In genomic region chr7:63405988-63406387, GRCm38 (mm10) we compare ENCODE assay signal across 25 mouse cellular contexts. TPM values are rescaled to one million over a fixed set of nuclear protein-coding genes. Genes with fewer than 3 reads are reported as not detected.
DNase-seq lines count a peak whose midpoint lies in the region; ATAC-seq and TF ChIP-seq lines count a peak whose summit lies in the region.
"Had no signal": no experiment of that assay in that cellular context is flagged by ENCODE, and none has a peak within 500 bp of the region (broad histone marks: within the 10 kb centered on the region; RNA-seq: fewer than 3 reads in every experiment).

No protein-coding gene starts in this region.

- H3K9ac ChIP-seq in lung, embryonic 14.5 days: no peak overlapping the region
- H3K9ac ChIP-seq in intestine, embryonic 14.5 days (ENCODE audit: low read length): no peak overlapping the region
- no peak overlapping the region for H3K9ac ChIP-seq in intestine, postnatal 0 days (ENCODE audit: low read depth, low read length)
- H3K9ac ChIP-seq: embryonic facial prominence, embryonic 15.5 days; forebrain, postnatal 0 days; hindbrain, embryonic 13.5 days had no signal

- no peaks in the 10 kb centered on the region for H3K27me3 ChIP-seq in lung, embryonic 14.5 days (ENCODE audit: insufficient read depth, low read length)
- no peaks in the 10 kb centered on the region for H3K27me3 ChIP-seq in intestine, embryonic 14.5 days (replicated peaks; ENCODE audit: control insufficient read depth, insufficient read depth, low read length)
- H3K27me3 ChIP-seq in intestine, postnatal 0 days (replicated peaks; ENCODE audit: control insufficient read depth, insufficient read depth, low read length): no peaks in the 10 kb centered on the region
- H3K27me3 ChIP-seq: embryonic facial prominence, embryonic 15.5 days; hindbrain, embryonic 13.5 days had no signal

- H3K36me3 ChIP-seq in lung, embryonic 14.5 days (ENCODE audit: insufficient read depth): no peaks in the 10 kb centered on the region
- no peaks in the 10 kb centered on the region for H3K36me3 ChIP-seq in intestine, embryonic 14.5 days (ENCODE audit: control insufficient read depth, insufficient read depth, low read length)
- no peaks in the 10 kb centered on the region for H3K36me3 ChIP-seq in intestine, postnatal 0 days (ENCODE audit: control insufficient read depth, insufficient read depth)
- H3K36me3 ChIP-seq: embryonic facial prominence, embryonic 15.5 days; hindbrain, embryonic 10.5 days; hindbrain, embryonic 13.5 days had no signal

- no peaks in the 10 kb centered on the region for H3K9me3 ChIP-seq in lung, embryonic 14.5 days (ENCODE audit: low read depth, low read length)
- no peaks in the 10 kb centered on the region for H3K9me3 ChIP-seq in intestine, embryonic 14.5 days (ENCODE audit: control insufficient read depth, low read length)
- H3K9me3 ChIP-seq in intestine, postnatal 0 days (ENCODE audit: control insufficient read depth): no peaks in the 10 kb centered on the region
- H3K9me3 ChIP-seq: hindbrain, embryonic 10.5 days; hindbrain, embryonic 13.5 days had no signal

- DNase-seq in lung, embryonic 14.5 days: peak; percentile 14
- DNase-seq in lung, postnatal 14 days: no peak
- DNase-seq in 3T3-L1 (ENCODE audit: low read depth, low spot score): peak; percentile 59
- DNase-seq in intestine, embryonic 14.5 days (ENCODE audit: low spot score): no peak
- DNase-seq in heart, postnatal 4 days: no peak
- DNase-seq in adrenal gland, postnatal 36 days: no peak
- DNase-seq: adrenal gland, adult 8-10 months; adrenal gland, postnatal 25 days; cerebellum, adult 2 months; cerebellum, postnatal 10 days; cerebellum, postnatal 36 days; embryo, embryonic 11 days; forebrain, postnatal 0 days; gastrocnemius, adult 2 months; gastrocnemius, postnatal 14 days had no signal

- H3K4me3 ChIP-seq in lung, embryonic 14.5 days (ENCODE audit: low read depth, low read length): no peak overlapping the region
- no peak overlapping the region for H3K4me3 ChIP-seq in intestine, embryonic 14.5 days (ENCODE audit: low read depth, low read length)
- H3K4me3 ChIP-seq in intestine, postnatal 0 days (ENCODE audit: low read depth, low read length): no peak overlapping the region
- H3K4me3 ChIP-seq: embryonic facial prominence, embryonic 15.5 days; gastrocnemius, adult 2 months; hindbrain, embryonic 10.5 days; hindbrain, embryonic 13.5 days had no signal

- TF ChIP-seq CTCF in lung, embryonic 14.5 days (IDR thresholded peaks at IDR 0.05; ENCODE audit: low read depth): no peak
- TF ChIP-seq CTCF in intestine, postnatal 0 days (IDR thresholded peaks at IDR 0.05; ENCODE audit: low read depth): no peak

- no peak overlapping the region for H3K27ac ChIP-seq in lung, embryonic 14.5 days (ENCODE audit: low read depth)
- no peak overlapping the region for H3K27ac ChIP-seq in intestine, embryonic 14.5 days (ENCODE audit: low read depth)
- no peak overlapping the region for H3K27ac ChIP-seq in intestine, postnatal 0 days (ENCODE audit: low read depth, low read length)
- H3K27ac ChIP-seq: embryonic facial prominence, embryonic 15.5 days; gastrocnemius, adult 2 months; hindbrain, embryonic 10.5 days; hindbrain, embryonic 13.5 days had no signal

- ATAC-seq in lung, embryonic 14.5 days (ENCODE audit: insufficient read depth): peak; percentile 28; the same call in 1 of the 2 replicates
- peak; percentile 86 for ATAC-seq in intestine, embryonic 14.5 days (replicated peaks; ENCODE audit: low FRiP score, low TSS enrichment, low read depth)
- peak; percentile 2; the same call in 1 of the 2 replicates for ATAC-seq in intestine, postnatal 0 days
- ATAC-seq: activated CD4-positive, CD25-positive, alpha-beta regulatory T cell, adult 4 months; forebrain, embryonic 14.5 days; forebrain, postnatal 0 days; hindbrain, embryonic 16.5 days; inflammation-experienced regulatory T-cells, adult 6 months had no signal

- H3K4me2 ChIP-seq in lung, embryonic 14.5 days: no peak overlapping the region
- H3K4me2 ChIP-seq in intestine, embryonic 14.5 days (ENCODE audit: low read length): no peak overlapping the region
- no peak overlapping the region for H3K4me2 ChIP-seq in intestine, postnatal 0 days (replicated peaks; ENCODE audit: low read depth)
- H3K4me2 ChIP-seq: embryonic facial prominence, embryonic 15.5 days; heart, embryonic 11.5 days; hindbrain, embryonic 13.5 days had no signal

- H3K4me1 ChIP-seq in lung, embryonic 14.5 days (ENCODE audit: insufficient read depth): no peaks in the 10 kb centered on the region
- no peaks in the 10 kb centered on the region for H3K4me1 ChIP-seq in intestine, embryonic 14.5 days (replicated peaks; ENCODE audit: control insufficient read depth, insufficient read depth, low read length)
- no peaks in the 10 kb centered on the region for H3K4me1 ChIP-seq in intestine, postnatal 0 days (replicated peaks; ENCODE audit: control insufficient read depth, insufficient read depth, low read length)
- H3K4me1 ChIP-seq: embryonic facial prominence, embryonic 15.5 days; hindbrain, embryonic 10.5 days; hindbrain, embryonic 13.5 days had no signal

RNA-seq across cellular contexts. Expression of gene Otud7a, which starts 38.6 kb away (rescaled TPM):
- 0.13 and 0.37 TPM in 2 replicates for polyA plus RNA-seq in lung, embryonic 14.5 days (2014; fragmentation: Nextera tagmentation; extraction: Ambion mirVana)
- polyA plus RNA-seq in intestine, embryonic 14.5 days (2014; fragmentation: Nextera tagmentation; extraction: Ambion mirVana): 0.94 and 1.5 TPM in 2 replicates
- 0.13 and 0.21 TPM in 2 replicates for polyA plus RNA-seq in intestine, postnatal 0 days (2015; fragmentation: Nextera tagmentation; extraction: Ambion mirVana)
- total RNA-seq in heart, postnatal 4 days (2021): under 1 TPM; 0.14 to 0.33 TPM
- total RNA-seq in adrenal gland, postnatal 36 days (2021): under 1 TPM; 0.50 to 0.53 TPM
- total RNA-seq: gastrocnemius, adult 2 months had no signal
- polyA plus RNA-seq: activated CD4-positive, CD25-positive, alpha-beta regulatory T cell, adult 4 months; heart, postnatal 0 days; inflammation-experienced regulatory T-cells, adult 6 months had no signal

Comparison
In these comparisons a context has a peak if more than half of its experiments do, and no peak if none do; other contexts are left out.
1. DNase-seq: peak in lung, embryonic 14.5 days (single experiment) and 3T3-L1 (single experiment); none in lung, postnatal 14 days (single experiment), intestine, embryonic 14.5 days (single experiment), heart, postnatal 4 days (single experiment) and adrenal gland, postnatal 36 days (0 of 2).
2. ATAC-seq: peak in every context shown above with its lines; median percentile 86 in intestine, embryonic 14.5 days; 28 in lung, embryonic 14.5 days; 2 in intestine, postnatal 0 days.